Mouse (Mus musculus) WW6 (cell line): ENCODE measurements around the gene Clpx.
"Not testable (repeated sequence)": the region's sequence is repeated elsewhere in the genome, so short reads cannot be mapped to it uniquely, and the experiment has no call there.

Source experiments
- DNase-seq: peaks from one replicate; pipeline ENCODE4 v3.0.0-alpha.2; 2013; ENCODE audit warnings: low read depth, low spot score

The Clpx gene

DNA sequence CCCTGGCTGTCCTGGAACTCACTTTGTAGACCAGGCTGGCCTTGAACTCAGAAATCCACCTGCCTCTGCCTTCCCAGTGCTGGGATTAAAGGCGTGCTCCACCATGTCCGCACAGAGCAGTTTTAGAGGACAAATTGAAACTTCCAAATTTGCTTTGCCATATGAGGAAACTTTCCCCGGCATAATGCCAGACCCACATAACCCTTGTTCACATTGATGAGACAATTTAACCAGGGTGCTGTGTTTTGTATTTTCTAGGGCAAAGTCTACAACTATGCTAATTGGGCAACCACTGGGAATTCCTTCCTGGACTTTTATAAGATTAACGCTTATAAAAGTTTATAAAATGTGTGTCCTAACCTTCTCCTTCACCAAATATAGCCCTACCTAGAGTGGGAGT, 4.1 kb upstream of the Clpx start:
- no peak for DNase-seq

GRCm38 (mm10) chr9:65292421-65292820, 1.6 kb upstream of the Clpx start:
- no peak for DNase-seq

- no peak for DNase-seq
These were observed 941 bp upstream of the Clpx start for GRCm38 (mm10) chr9:65293119-65293518.

DNA sequence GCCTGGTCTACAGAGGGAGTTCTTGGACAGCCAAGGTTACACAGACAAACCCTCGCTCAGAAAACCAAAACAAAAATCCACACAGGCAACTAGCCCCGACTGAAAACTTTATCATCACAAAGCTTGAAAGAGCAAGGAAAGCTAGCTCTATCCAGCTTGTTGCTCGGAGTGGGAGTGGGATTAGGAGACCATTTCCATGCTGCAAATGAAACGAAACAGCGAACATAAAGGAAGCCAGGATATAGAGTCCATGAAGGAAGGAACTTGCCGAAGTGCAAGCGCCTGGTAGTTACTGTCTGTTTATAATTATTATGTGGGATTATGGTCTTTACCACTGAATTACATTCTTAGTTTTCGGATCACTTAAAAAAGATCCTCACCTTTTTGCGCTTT, 484 bp upstream of the Clpx start:
- no peak for DNase-seq

GRCm38 (mm10) chr9:65294716-65295378, 787 bp downstream of the Clpx start:
- no peak for DNase-seq

GRCm38 (mm10) chr9:65297056-65297455, 3.0 kb downstream of the Clpx start:
- DNase-seq: no peak

DNA sequence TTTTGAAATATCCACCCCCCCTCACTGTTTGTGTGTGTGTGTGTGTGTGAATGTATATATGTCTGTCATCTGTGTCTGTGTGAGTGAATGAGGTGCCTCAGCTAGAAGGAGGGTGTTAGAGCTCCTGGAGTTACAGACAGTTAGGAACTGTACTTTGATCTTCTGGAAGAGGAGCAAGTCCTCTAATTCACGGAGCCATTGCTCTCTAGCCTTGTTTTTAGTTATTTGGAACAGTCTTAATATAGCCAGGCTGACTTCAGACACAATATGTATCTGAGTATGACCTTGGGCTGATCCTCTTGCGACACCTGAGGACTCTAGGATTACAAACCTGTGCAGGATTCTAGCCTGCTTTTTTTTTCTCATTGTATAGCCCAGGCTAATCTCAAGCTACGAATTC, 4.7 kb downstream of the Clpx start:
- no peak for DNase-seq

DNA sequence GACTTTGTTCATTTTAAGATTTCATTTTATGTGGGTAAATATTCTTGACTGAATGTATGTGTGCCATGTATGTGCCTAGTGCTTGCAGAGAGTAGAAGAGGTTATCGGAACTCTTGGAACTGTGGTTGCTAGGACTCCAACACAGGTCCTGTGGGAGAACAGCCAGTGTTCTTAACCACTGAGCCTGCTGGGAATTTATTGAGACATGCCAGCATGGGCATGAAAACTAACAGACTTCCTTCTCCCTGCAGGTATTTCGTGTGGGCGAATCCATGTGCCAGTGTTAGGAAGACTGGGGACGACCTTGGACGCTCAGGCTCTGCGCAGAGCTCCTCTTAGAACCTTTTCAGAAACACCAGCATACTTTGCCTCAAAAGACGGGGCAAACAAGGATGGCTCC, 5.6 kb downstream of the Clpx start:
- no peak for DNase-seq

DNA sequence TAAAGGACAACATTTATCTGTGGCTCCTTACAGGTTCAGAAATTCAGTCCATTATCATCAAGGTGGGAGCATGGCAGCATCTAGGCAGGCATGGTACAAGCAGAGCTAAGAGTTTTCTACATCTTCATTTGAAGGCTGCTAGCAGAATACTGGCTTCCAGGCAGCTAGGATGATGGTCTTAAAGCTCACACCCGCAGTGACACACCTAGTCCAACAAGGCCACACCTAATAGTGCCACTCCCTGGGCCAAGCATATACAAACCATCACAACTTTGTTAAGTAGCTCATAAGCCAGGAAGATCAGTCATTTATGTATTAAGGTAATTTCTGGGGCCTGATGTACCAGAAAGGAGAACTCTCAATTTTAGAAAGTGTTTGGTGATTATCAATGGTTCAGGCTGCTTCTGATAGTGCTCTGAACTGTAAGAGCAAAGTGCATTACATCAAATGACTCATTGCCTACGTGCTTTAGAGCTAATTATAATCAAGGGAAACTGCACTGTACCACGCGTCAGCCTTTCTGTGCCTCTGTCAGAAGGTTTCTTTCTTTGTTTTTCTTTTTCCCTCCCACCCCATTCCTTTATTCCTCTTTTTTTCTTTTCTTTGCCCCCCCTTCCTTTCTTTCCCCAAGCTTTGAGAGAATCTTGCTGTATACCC, 8.4 kb downstream of the Clpx start:
- DNase-seq: no peak

DNA sequence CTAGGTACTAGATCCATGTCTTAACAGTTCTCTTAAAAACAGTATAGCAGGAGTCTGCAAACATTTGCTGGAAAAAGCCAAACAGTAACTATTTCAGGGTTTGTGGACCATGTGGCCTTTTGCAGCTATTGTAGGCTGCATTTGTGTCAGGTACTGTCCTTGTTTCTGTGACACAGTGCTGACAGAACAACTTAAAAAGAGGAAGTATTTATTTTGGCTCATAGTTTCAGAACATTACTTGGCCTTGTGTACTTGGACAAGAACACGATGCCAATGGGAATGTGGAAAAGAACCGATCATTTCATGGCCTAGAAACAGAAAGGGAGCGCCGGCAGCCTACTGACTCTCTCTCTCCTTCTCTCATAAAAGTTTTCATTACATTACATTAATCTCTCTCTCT, 9.5 kb downstream of the Clpx start:
- no peak for DNase-seq

- DNase-seq: no peak
These were observed 10.2 kb downstream of the Clpx start for GRCm38 (mm10) chr9:65304300-65304699.

GRCm38 (mm10) chr9:65306672-65307071, 12.6 kb downstream of the Clpx start:
- DNase-seq: no peak

DNA sequence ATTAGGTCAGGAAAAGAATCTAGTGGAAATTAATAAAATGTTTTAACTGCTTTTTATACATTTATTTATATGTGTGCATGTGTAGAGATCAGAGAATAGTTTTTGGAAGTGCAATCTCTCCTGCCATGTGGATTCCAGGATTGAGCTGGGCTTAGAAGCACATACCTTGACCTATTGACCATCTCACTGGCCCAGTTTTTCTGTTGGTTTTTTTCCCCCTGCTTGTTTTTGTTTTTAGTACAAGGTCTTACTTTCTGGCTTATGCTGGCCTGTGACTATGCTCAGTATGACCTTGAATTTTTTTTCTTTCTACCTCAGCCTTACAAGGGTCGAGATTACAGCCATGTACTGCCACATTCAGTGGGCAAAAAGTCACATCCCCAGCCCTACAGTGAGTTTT, 14.0 kb downstream of the Clpx start:
- no peak for DNase-seq

DNA sequence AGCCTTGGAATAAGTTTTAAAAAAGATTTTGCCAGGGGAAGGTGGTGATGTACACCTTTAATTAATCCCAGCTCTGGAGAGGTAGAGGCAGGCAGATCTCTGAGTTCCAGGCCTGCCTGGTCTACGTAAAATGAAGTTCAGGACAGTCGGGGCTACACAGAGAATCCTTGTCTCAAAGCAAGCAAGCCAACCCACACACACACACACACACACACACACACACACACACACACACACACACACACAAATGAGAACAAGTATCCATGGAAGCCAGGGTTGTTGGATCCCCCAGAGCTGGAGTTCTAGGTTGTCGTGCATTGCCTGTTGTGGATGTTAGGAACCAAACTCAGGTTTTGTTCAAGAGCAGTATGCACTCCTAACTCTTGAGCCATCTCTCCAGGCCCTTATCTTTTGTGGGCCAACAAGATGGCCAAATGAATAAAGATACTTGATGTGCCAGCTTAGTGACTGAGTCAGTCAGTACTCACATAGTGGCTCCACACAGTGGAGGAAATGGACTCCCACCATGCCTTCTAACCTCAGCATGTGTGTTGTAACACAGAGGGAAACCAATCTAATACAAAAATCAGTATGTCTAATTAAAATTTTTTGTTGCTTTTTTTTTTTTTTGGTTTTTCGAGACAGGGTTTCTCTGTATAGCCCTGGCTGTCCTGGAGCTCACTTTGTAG, 18.8 kb downstream of the Clpx start:
- no peak for DNase-seq

GRCm38 (mm10) chr9:65313846-65314245, 19.8 kb downstream of the Clpx start:
- DNase-seq: no peak

DNA sequence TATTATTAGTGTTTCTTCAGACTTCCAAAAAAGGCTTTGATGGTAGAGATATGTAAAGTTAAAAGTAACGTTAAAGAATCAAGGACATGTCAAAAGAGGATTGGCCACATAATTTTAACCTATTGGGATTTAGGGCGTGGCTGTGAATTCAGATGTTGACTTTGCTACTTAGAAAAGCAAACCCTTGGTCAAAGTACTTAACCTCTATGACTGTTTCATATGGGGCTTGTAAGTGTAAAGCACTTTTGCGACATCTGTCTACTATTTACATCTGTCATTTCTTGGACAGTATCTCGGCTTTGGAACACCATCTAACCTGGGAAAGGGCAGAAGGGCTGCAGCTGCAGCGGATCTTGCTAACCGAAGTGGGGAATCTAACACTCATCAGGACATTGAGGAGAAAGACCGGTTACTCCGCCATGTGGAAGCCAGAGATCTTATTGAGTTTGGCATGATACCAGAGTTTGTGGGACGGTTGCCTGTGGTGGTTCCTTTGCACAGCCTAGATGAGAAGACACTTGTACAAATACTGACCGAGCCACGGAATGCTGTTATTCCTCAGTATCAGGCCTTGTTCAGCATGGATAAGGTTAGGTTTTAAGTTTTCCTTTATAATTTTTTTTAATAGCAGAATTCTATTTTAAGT, 28.3 kb downstream of the Clpx start:
- no peak for DNase-seq

GRCm38 (mm10) chr9:65325971-65326370, 31.9 kb downstream of the Clpx start:
- no peak for DNase-seq

GRCm38 (mm10) chr9:65327371-65327770, 33.3 kb downstream of the Clpx start:
- DNase-seq: no peak

DNA sequence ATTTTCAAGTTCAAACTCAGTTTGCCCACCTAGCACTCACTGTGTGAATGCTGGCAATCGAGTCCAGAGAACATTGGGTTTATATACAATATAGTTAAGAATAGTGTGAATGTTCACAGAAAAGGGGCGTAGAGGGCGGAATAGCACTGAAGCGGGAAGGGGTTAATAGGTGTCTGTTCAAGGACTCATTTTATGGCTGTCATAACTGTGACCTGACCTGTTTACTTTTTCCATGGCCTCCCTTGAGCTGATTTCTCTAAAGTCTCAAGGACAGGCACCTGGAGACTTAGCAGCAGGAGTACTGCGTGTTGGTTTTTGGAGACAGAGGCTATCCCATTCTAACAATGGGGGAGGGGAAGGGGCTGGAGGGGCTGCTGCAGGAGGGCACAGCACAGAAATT, 39.9 kb downstream of the Clpx start:
- no peak for DNase-seq

- peak; percentile 18 for DNase-seq
These were observed 45.1 kb downstream of the Clpx start for GRCm38 (mm10) chr9:65339146-65339545.

DNA sequence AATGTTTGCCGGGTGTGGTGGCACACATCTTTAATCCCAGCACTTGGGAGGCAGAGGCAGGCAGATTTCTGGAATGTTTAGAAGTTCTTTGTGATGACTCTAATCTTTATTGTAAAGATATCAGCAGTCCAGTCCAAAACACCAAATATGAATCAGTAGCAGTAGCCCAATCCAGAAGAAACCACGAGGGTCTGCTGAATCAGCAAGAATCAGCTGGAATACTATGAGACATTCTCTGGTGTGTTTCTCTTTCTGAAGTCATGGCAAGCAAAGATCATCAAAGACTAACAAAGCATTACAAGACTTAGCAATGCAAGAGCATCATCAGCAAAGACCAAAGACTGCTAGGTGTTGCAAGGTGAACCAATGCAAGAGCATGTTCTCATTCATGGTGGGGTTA, 46.4 kb downstream of the Clpx start:
- no peak for DNase-seq

DNA sequence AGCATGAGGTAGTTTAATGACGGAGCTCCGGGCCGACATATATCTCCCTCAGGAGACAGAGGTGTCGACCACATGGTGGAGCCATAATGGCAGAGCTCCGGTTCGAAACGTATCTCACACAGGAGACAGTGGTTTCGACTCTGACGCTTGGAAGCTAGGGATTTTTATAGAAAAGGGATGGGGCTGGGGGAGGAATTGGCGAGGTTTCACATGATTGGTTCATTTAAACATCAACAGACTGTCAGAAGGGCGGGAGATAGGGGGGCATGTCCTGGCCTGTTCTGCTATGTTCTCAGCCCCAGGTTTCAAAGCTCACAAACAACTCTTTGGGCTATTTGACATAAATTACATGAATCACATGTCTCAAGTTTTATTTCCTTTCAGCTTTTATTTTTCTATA, 51.4 kb downstream of the Clpx start:
- DNase-seq: not testable (repeated sequence)
